Mouse (Mus musculus): ENCODE measurements around the gene Tep1. TPM values are rescaled to one million over a fixed set of nuclear protein-coding genes. Genes with fewer than 3 reads are reported as not detected.

Tep1 gene
- polyA plus RNA-seq, 1 experiment from 2014 or later, result 8.6 TPM

- no peaks in the 10 kb centered on the region for H3K9me3 ChIP-seq (ENCODE audit: control insufficient read depth, low read depth, low read length)
- ATAC-seq (ENCODE audit: insufficient number of reproducible peaks, insufficient read depth, low FRiP score, low read depth), result no peak
- no peak overlapping the region for H3K4me2 ChIP-seq (replicated peaks; ENCODE audit: low read depth, low read length)
- H3K27ac ChIP-seq (ENCODE audit: low read length), result no peak overlapping the region
- no peak overlapping the region for H3K9ac ChIP-seq (replicated peaks; ENCODE audit: low read depth, low read length)
- H3K4me1 ChIP-seq (ENCODE audit: control insufficient read depth, insufficient read depth, low read length), result no peaks in the 10 kb centered on the region
- no peaks in the 10 kb centered on the region for H3K27me3 ChIP-seq (ENCODE audit: control insufficient read depth, insufficient read depth, low read length)
- WGBS, result 87% methylated on average over 5 of the region's 5 CpGs
- H3K36me3 ChIP-seq (ENCODE audit: control insufficient read depth, insufficient read depth, low read length), result peaks cover 5% of the 10 kb centered on the region; the same call in 1 of the 2 replicates
- no peak overlapping the region for H3K4me3 ChIP-seq (ENCODE audit: low read depth, low read length)
Observed at GRCm38 (mm10) chr14:50855788-50856187, 14.6 kb downstream of the Tep1 start.

- Histone ChIP-seq H3K27ac (ENCODE audit: low read length) (no peak overlapping the region), H3K9me3 (ENCODE audit: control insufficient read depth, low read depth, low read length) (no peaks in the 10 kb centered on the region), H3K4me1 (ENCODE audit: control insufficient read depth, insufficient read depth, low read length) (no peaks in the 10 kb centered on the region), H3K4me3 (ENCODE audit: low read depth, low read length) (no peak overlapping the region), H3K27me3 (ENCODE audit: control insufficient read depth, insufficient read depth, low read length) (no peaks in the 10 kb centered on the region), H3K9ac (replicated peaks; ENCODE audit: low read depth, low read length) (no peak overlapping the region), H3K4me2 (replicated peaks; ENCODE audit: low read depth, low read length) (no peak overlapping the region), H3K36me3 (ENCODE audit: control insufficient read depth, insufficient read depth, low read length) (no peaks in the 10 kb centered on the region; the same call in 1 of the 2 replicates)
- ATAC-seq (ENCODE audit: insufficient number of reproducible peaks, insufficient read depth, low FRiP score, low read depth), result no peak
- WGBS, result 67% methylated on average over 6 of the region's 6 CpGs
Observed at GRCm38 (mm10) chr14:50837236-50837635, 33.1 kb downstream of the Tep1 start.

DNA sequence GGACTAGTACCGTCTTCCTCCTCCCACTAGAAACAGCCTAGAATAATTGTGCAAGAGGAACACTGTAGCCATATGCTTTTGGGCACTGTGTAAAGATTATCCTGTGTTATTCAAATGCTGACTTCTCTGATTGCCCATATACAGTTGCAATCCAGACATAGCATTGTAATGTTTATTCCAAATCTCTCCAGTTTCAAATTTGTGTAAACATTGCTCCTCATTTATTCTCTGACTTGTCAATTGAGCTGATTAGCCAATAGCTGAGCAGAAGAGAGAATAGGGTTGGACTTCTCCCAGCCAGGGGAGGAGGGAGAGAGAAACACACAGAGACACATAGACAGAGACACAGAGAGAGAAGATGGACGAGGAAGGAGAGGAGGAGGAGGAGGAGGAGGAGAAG, 35.9 kb downstream of the Tep1 start:
- Histone ChIP-seq H3K9ac (replicated peaks; ENCODE audit: low read depth, low read length) (no peak overlapping the region), H3K4me3 (ENCODE audit: low read depth, low read length) (no peak overlapping the region), H3K4me1 (ENCODE audit: control insufficient read depth, insufficient read depth, low read length) (no peaks in the 10 kb centered on the region), H3K27me3 (ENCODE audit: control insufficient read depth, insufficient read depth, low read length) (no peaks in the 10 kb centered on the region), H3K4me2 (replicated peaks; ENCODE audit: low read depth, low read length) (no peak overlapping the region), H3K9me3 (ENCODE audit: control insufficient read depth, low read depth, low read length) (no peaks in the 10 kb centered on the region), H3K27ac (ENCODE audit: low read length) (peak overlapping the region; percentile 59; the same call in 1 of the 2 replicates), H3K36me3 (ENCODE audit: control insufficient read depth, insufficient read depth, low read length) (no peaks in the 10 kb centered on the region; the same call in 1 of the 2 replicates)
- no peak for ATAC-seq (ENCODE audit: insufficient number of reproducible peaks, insufficient read depth, low FRiP score, low read depth)
- 35% methylated on average over 2 of the region's 2 CpGs for WGBS

- H3K4me2 ChIP-seq (replicated peaks; ENCODE audit: low read depth, low read length), result no peak overlapping the region
- peak overlapping the region; percentile 59; the same call in 1 of the 2 replicates for H3K27ac ChIP-seq (ENCODE audit: low read length)
- H3K27me3 ChIP-seq (ENCODE audit: control insufficient read depth, insufficient read depth, low read length), result no peaks in the 10 kb centered on the region
- H3K4me3 ChIP-seq (ENCODE audit: low read depth, low read length), result no peak overlapping the region
- no peaks in the 10 kb centered on the region for H3K9me3 ChIP-seq (ENCODE audit: control insufficient read depth, low read depth, low read length)
- WGBS, result 85% methylated on average over 10 of the region's 10 CpGs
- H3K9ac ChIP-seq (replicated peaks; ENCODE audit: low read depth, low read length), result no peak overlapping the region
- ATAC-seq (ENCODE audit: insufficient number of reproducible peaks, insufficient read depth, low FRiP score, low read depth), result no peak
- H3K4me1 ChIP-seq (ENCODE audit: control insufficient read depth, insufficient read depth, low read length), result no peaks in the 10 kb centered on the region
- no peaks in the 10 kb centered on the region; the same call in 1 of the 2 replicates for H3K36me3 ChIP-seq (ENCODE audit: control insufficient read depth, insufficient read depth, low read length)
Observed at GRCm38 (mm10) chr14:50833964-50834363, 36.4 kb downstream of the Tep1 start.

DNA sequence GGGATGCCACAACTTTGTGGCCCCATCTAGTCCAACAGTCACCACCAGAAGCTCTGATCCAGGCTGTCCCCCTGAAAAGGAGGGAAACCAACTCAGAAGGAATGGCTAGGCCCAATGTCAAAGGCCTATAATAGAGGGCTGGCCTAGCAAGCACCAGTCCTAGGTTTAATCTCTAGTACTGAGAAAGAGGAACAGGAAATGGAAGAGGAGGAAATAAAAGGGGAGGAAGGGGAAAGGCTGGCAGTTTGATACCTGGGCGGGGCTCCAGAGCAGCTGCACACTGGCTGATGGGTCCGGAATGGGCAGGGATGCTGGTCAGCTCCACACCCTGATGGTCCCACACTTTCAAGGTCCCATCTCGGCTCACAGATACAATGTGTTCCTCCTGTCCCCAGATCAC, 40.5 kb downstream of the Tep1 start:
- Histone ChIP-seq H3K4me2 (replicated peaks; ENCODE audit: low read depth, low read length) (no peak overlapping the region), H3K4me1 (ENCODE audit: control insufficient read depth, insufficient read depth, low read length) (no peaks in the 10 kb centered on the region), H3K9ac (replicated peaks; ENCODE audit: low read depth, low read length) (no peak overlapping the region), H3K4me3 (ENCODE audit: low read depth, low read length) (no peak overlapping the region), H3K36me3 (ENCODE audit: control insufficient read depth, insufficient read depth, low read length) (no peaks in the 10 kb centered on the region), H3K27ac (ENCODE audit: low read length) (no peak overlapping the region), H3K27me3 (ENCODE audit: control insufficient read depth, insufficient read depth, low read length) (no peaks in the 10 kb centered on the region), H3K9me3 (ENCODE audit: control insufficient read depth, low read depth, low read length) (no peaks in the 10 kb centered on the region)
- no peak for ATAC-seq (ENCODE audit: insufficient number of reproducible peaks, insufficient read depth, low FRiP score, low read depth)
- WGBS, result 80% methylated on average over 3 of the region's 3 CpGs

- no peaks in the 10 kb centered on the region for H3K27me3 ChIP-seq (ENCODE audit: control insufficient read depth, insufficient read depth, low read length)
- no peak overlapping the region for H3K4me2 ChIP-seq (replicated peaks; ENCODE audit: low read depth, low read length)
- H3K9me3 ChIP-seq (ENCODE audit: control insufficient read depth, low read depth, low read length), result no peaks in the 10 kb centered on the region
- WGBS, result 90% methylated on average over 4 of the region's 4 CpGs
- H3K27ac ChIP-seq (ENCODE audit: low read length), result no peak overlapping the region
- H3K4me3 ChIP-seq (ENCODE audit: low read depth, low read length), result no peak overlapping the region
- no peak overlapping the region for H3K9ac ChIP-seq (replicated peaks; ENCODE audit: low read depth, low read length)
- no peaks in the 10 kb centered on the region for H3K4me1 ChIP-seq (ENCODE audit: control insufficient read depth, insufficient read depth, low read length)
- no peak for ATAC-seq (ENCODE audit: insufficient number of reproducible peaks, insufficient read depth, low FRiP score, low read depth)
- peaks cover 9% of the 10 kb centered on the region for H3K36me3 ChIP-seq (ENCODE audit: control insufficient read depth, insufficient read depth, low read length)
Observed at GRCm38 (mm10) chr14:50826579-50826978, 43.8 kb downstream of the Tep1 start.

DNA sequence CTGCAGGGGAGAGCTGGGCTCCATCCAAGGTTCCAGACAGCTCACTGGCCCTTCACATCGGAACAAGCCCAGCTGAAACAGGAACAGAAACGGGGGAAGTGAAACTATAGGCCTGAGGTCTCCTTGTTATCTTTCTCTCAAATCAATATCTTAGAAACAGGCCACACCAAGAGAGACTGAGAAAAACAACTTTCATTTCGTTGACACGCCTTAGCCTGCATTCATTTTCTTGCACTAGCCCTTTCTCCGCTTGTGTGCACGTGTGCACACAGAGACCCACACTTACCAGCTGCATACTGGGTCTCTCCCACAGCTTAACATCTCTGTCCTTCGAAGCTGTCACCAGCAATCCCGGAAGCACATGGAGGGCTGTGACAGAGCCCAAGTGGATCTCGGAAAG, 46.1 kb downstream of the Tep1 start:
- no peak overlapping the region for H3K27ac ChIP-seq (ENCODE audit: low read length)
- WGBS, result 87% methylated on average over 9 of the region's 9 CpGs
- H3K4me2 ChIP-seq (replicated peaks; ENCODE audit: low read depth, low read length), result no peak overlapping the region
- H3K27me3 ChIP-seq (ENCODE audit: control insufficient read depth, insufficient read depth, low read length), result no peaks in the 10 kb centered on the region
- H3K36me3 ChIP-seq (ENCODE audit: control insufficient read depth, insufficient read depth, low read length), result peaks cover 29% of the 10 kb centered on the region
- no peak overlapping the region for H3K9ac ChIP-seq (replicated peaks; ENCODE audit: low read depth, low read length)
- H3K4me1 ChIP-seq (ENCODE audit: control insufficient read depth, insufficient read depth, low read length), result no peaks in the 10 kb centered on the region
- no peaks in the 10 kb centered on the region for H3K9me3 ChIP-seq (ENCODE audit: control insufficient read depth, low read depth, low read length)
- H3K4me3 ChIP-seq (ENCODE audit: low read depth, low read length), result no peak overlapping the region
- ATAC-seq (ENCODE audit: insufficient number of reproducible peaks, insufficient read depth, low FRiP score, low read depth), result no peak

DNA sequence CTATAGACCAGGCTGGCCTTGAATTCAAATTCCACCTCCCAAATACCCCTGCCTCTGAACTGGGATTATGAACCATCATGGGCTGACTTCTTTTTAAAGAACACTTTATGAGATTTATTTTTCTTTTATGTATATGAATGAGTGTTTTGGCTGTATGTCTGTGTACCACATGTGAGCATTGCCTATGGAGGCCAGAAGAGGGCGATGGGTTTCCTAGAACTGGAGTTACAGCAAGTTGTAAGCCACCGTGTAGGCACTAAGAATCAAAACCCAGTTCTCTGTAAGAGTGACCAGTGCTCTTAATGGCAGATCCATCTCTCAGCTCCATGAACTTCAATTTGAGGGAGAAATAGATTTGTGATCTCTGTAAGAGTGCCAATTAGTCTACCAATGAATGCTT, 47.1 kb downstream of the Tep1 start:
- 74% methylated on average over 2 of the region's 2 CpGs for WGBS
- ATAC-seq (ENCODE audit: insufficient number of reproducible peaks, insufficient read depth, low FRiP score, low read depth), result no peak
- Histone ChIP-seq H3K9me3 (ENCODE audit: control insufficient read depth, low read depth, low read length) (no peaks in the 10 kb centered on the region), H3K27me3 (ENCODE audit: control insufficient read depth, insufficient read depth, low read length) (no peaks in the 10 kb centered on the region), H3K27ac (ENCODE audit: low read length) (no peak overlapping the region), H3K36me3 (ENCODE audit: control insufficient read depth, insufficient read depth, low read length) (peaks cover 32% of the 10 kb centered on the region), H3K4me1 (ENCODE audit: control insufficient read depth, insufficient read depth, low read length) (no peaks in the 10 kb centered on the region), H3K9ac (replicated peaks; ENCODE audit: low read depth, low read length) (no peak overlapping the region), H3K4me3 (ENCODE audit: low read depth, low read length) (no peak overlapping the region), H3K4me2 (replicated peaks; ENCODE audit: low read depth, low read length) (no peak overlapping the region)

- Histone ChIP-seq H3K4me2 (replicated peaks; ENCODE audit: low read depth, low read length) (no peak overlapping the region), H3K27me3 (ENCODE audit: control insufficient read depth, insufficient read depth, low read length) (no peaks in the 10 kb centered on the region), H3K4me1 (ENCODE audit: control insufficient read depth, insufficient read depth, low read length) (no peaks in the 10 kb centered on the region), H3K9me3 (ENCODE audit: control insufficient read depth, low read depth, low read length) (no peaks in the 10 kb centered on the region), H3K9ac (replicated peaks; ENCODE audit: low read depth, low read length) (no peak overlapping the region), H3K36me3 (ENCODE audit: control insufficient read depth, insufficient read depth, low read length) (peaks cover 40% of the 10 kb centered on the region), H3K27ac (ENCODE audit: low read length) (no peak overlapping the region), H3K4me3 (ENCODE audit: low read depth, low read length) (no peak overlapping the region)
- no peak for ATAC-seq (ENCODE audit: insufficient number of reproducible peaks, insufficient read depth, low FRiP score, low read depth)
- WGBS, result 88% methylated on average over 2 of the region's 2 CpGs
Observed at GRCm38 (mm10) chr14:50813060-50813459, 57.3 kb downstream of the Tep1 start.
